Mouse (Mus musculus) MEL (cell line): ENCODE results near the gene Cox8c. TPM values are rescaled to one million over a fixed set of nuclear protein-coding genes. Genes with fewer than 3 reads are reported as not detected.

Experiments
- DNase-seq: peaks from one replicate; pipeline ENCODE4 v3.0.0; 2011; ENCODE audit warnings: low read depth, low spot score
- H3K27ac ChIP-seq: 2 replicates; pipeline ENCODE4 v1.5.1; 2012; ENCODE audit warnings: low read depth, mild to moderate bottlenecking, control low read depth, low read length, moderate library complexity; ENCODE audit not compliant: control insufficient read depth
- H3K27me3 ChIP-seq, 2 experiments: fragments of 150-350 bp in 1 of 2; sonication (generic) in 1 of 2; 2 replicates each; pipeline ENCODE4 v1.6.1; 2012; ENCODE audit warnings: low read length in 2 of 2, mild to moderate bottlenecking in 2 of 2, improper control_type of control experiment in 1 of 2, moderate library complexity in 1 of 2; ENCODE audit not compliant: insufficient read depth in 2 of 2, control insufficient read depth in 1 of 2
- H3K36me3 ChIP-seq, 2 experiments: 2 replicates each; pipeline ENCODE4 v1.6.1; 2012 to 2014; ENCODE audit warnings: low read length in 2 of 2, improper control_type of control experiment in 1 of 2, inconsistent platforms in 1 of 2, mild to moderate bottlenecking in 1 of 2; ENCODE audit not compliant: insufficient read depth in 2 of 2, control insufficient read depth in 1 of 2
- H3K4me1 ChIP-seq, 2 experiments: fragments of 150-350 bp in 1 of 2; sonication (generic) in 1 of 2; 2 replicates each; pipeline ENCODE4 v1.6.1; 2012; ENCODE audit warnings: low read length in 2 of 2, improper control_type of control experiment in 1 of 2, mild to moderate bottlenecking in 1 of 2; ENCODE audit not compliant: insufficient read depth in 2 of 2, control insufficient read depth in 1 of 2
- H3K4me3 ChIP-seq, 2 experiments: fragments of 150-350 bp in 1 of 2; sonication (generic) in 1 of 2; 2 replicates each; pipeline ENCODE4 v1.5.1; 2012; ENCODE audit warnings: low read depth in 2 of 2, low read length in 2 of 2, mild to moderate bottlenecking in 2 of 2, moderate library complexity in 2 of 2, control low read depth in 1 of 2, improper control_type of control experiment in 1 of 2; ENCODE audit not compliant: control insufficient read depth in 1 of 2, insufficient read depth in 1 of 2
- H3K79me2 ChIP-seq: 2 replicates; pipeline ENCODE4 v1.6.1; 2012; ENCODE audit warnings: mild to moderate bottlenecking, low read length, moderate library complexity; ENCODE audit not compliant: control insufficient read depth, poor library complexity, insufficient read depth
- H3K9ac ChIP-seq: 2 replicates; pipeline ENCODE4 v1.6.1; 2012; ENCODE audit warnings: low read depth, mild to moderate bottlenecking, control low read depth, low read length, moderate library complexity; ENCODE audit not compliant: control insufficient read depth, poor library complexity, severe bottlenecking
- H3K9me3 ChIP-seq: fragments of 150-350 bp; sonication (generic); replicated peaks from 2 replicates; pipeline ENCODE4 v1.6.1; 2012; ENCODE audit warnings: mild to moderate bottlenecking, low read length, improper control_type of control experiment, moderate library complexity; ENCODE audit not compliant: insufficient read depth
- BHLHE40 ChIP-seq: IDR thresholded peaks from 2 replicates; pipeline ENCODE4 v1.6.1; 2012; ENCODE audit warnings: low read depth, mild to moderate bottlenecking, inconsistent platforms, low read length, improper control_type of control experiment, borderline replicate concordance
- CHD1 ChIP-seq: IDR thresholded peaks from 2 replicates; pipeline ENCODE4 v1.6.1; 2012; ENCODE audit warnings: low read depth, mild to moderate bottlenecking, inconsistent platforms, low read length, improper control_type of control experiment
- EP300 ChIP-seq, 2 experiments: IDR thresholded peaks; 2 replicates each; pipeline ENCODE4 v1.6.1; 2011; ENCODE audit warnings: improper control_type of control experiment in 2 of 2, low read length in 2 of 2, low read depth in 1 of 2, mild to moderate bottlenecking in 1 of 2
- ETS1 ChIP-seq: IDR thresholded peaks from 2 replicates; pipeline ENCODE4 v1.6.1; 2012; ENCODE audit warnings: low read depth, mild to moderate bottlenecking, inconsistent platforms, low read length, improper control_type of control experiment, moderate library complexity
- GABPA ChIP-seq: IDR thresholded peaks from 2 replicates; pipeline ENCODE4 v1.6.1; 2012; ENCODE audit warnings: low read depth, mild to moderate bottlenecking, inconsistent platforms, low read length, improper control_type of control experiment, moderate library complexity
- JUND ChIP-seq: IDR thresholded peaks from 2 replicates; pipeline ENCODE4 v1.6.1; 2011; ENCODE audit warnings: low read depth, mild to moderate bottlenecking, improper control_type of control experiment, low read length
- KAT2A ChIP-seq: conservative IDR thresholded peaks from 2 replicates; pipeline ENCODE4 v1.6.1; 2012; ENCODE audit warnings: low read depth, low read length, improper control_type of control experiment, inconsistent platforms
- MAFK ChIP-seq: IDR thresholded peaks from 2 replicates; pipeline ENCODE4 v1.6.1; 2011; ENCODE audit warnings: low read depth, mild to moderate bottlenecking, low read length, improper control_type of control experiment, borderline replicate concordance
- MEF2A ChIP-seq: IDR thresholded peaks from 2 replicates; pipeline ENCODE4 v1.6.1; 2014; ENCODE audit warnings: low read depth, mild to moderate bottlenecking, inconsistent platforms, low read length, improper control_type of control experiment; ENCODE audit not compliant: poor library complexity, insufficient replicate concordance, severe bottlenecking; ENCODE audit errors: extremely low read depth
- MXI1 ChIP-seq: IDR thresholded peaks from 2 replicates; pipeline ENCODE4 v1.6.1; 2011; ENCODE audit warnings: mild to moderate bottlenecking, low read depth, low read length, improper control_type of control experiment
- MYB ChIP-seq: IDR thresholded peaks from 2 replicates; pipeline ENCODE4 v1.6.1; 2011; ENCODE audit warnings: mild to moderate bottlenecking, low read depth, low read length, improper control_type of control experiment
- NELFE ChIP-seq: IDR thresholded peaks from 2 replicates; pipeline ENCODE4 v1.6.1; 2011; ENCODE audit warnings: low read depth, low read length, improper control_type of control experiment
- NRF1 ChIP-seq: IDR thresholded peaks from 2 replicates; pipeline ENCODE4 v1.6.1; 2014; ENCODE audit warnings: low read depth, mild to moderate bottlenecking, inconsistent platforms, low read length, improper control_type of control experiment, moderate library complexity; ENCODE audit not compliant: poor library complexity, insufficient read depth, severe bottlenecking
- POLR2AphosphoS2 ChIP-seq: IDR thresholded peaks from 2 replicates; pipeline ENCODE4 v1.6.1; 2011; ENCODE audit warnings: low read length, improper control_type of control experiment
- RCOR1 ChIP-seq: IDR thresholded peaks from 2 replicates; pipeline ENCODE4 v1.6.1; 2012; ENCODE audit warnings: low read depth, mild to moderate bottlenecking, inconsistent platforms, low read length, improper control_type of control experiment
- SMC3 ChIP-seq: IDR thresholded peaks from 2 replicates; pipeline ENCODE4 v1.6.1; 2011; ENCODE audit warnings: low read depth, low read length, improper control_type of control experiment
- TCF12 ChIP-seq: IDR thresholded peaks from 2 replicates; pipeline ENCODE4 v1.6.1; 2014; ENCODE audit warnings: low read depth, mild to moderate bottlenecking, inconsistent platforms, low read length, improper control_type of control experiment, moderate library complexity
- UBTF ChIP-seq: IDR thresholded peaks from 2 replicates; pipeline ENCODE4 v1.6.1; 2012; ENCODE audit warnings: low read depth, mild to moderate bottlenecking, inconsistent platforms, low read length, improper control_type of control experiment, moderate library complexity, borderline replicate concordance; ENCODE audit not compliant: insufficient read depth
- polyA plus RNA-seq, 2 experiments: library from polyadenylated mRNA; stranded (reverse) in 1 of 2; unstranded in 1 of 2; fragments of >175 nt in 1 of 2; fragments of >200 nt in 1 of 2; gene quantifications; 2 replicates each; pipeline versions ENCODE4 v1.2.1 to v1.2.4; 2012; ENCODE audit warnings: low replicate concordance in 2 of 2, low read depth in 1 of 2; ENCODE audit not compliant: insufficient read length in 2 of 2, insufficient read depth in 1 of 2, missing spikeins in 1 of 2
- total RNA-seq: library from RNA; depleted of rRNA; stranded (reverse); fragments of 300-350 nt; gene quantifications from 2 replicates; pipeline ENCODE4 v1.2.3, GENCODE M21; 2012

The Cox8c gene
- total and polyA plus RNA-seq, 3 experiments = not detected

DNA sequence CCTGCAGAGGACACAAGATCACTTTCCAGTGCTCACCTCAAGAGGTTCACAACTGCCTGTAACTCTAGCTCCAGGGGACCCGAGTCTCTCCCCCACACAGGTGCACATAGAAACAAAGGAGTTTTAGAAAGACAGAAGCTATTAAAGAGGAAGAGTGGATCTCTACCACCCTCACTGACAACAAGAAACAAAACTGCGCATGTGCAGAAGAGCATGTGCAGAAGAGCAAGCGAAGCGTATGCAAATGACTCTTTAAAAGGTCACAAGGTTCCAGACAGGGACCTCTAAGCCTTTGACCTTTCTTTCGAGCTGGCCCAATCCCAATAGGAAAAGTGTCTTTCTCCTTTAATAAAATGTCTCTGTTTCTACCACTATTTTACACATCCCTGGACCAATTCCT lies 10.5 kb upstream of the Cox8c start:
- H3K27me3 ChIP-seq = peaks cover 5% of the 10 kb centered on the region in 2 experiments
- no peaks in the 10 kb centered on the region for H3K4me1 ChIP-seq
- no peak for DNase-seq
- no peak overlapping the region for H3K27ac ChIP-seq
- no peak overlapping the region for H3K9ac ChIP-seq
- TF ChIP-seq ETS1 (no peak), SMC3 (no peak), UBTF (no peak), MXI1 (no peak), GABPA (no peak), JUND (no peak), BHLHE40 (no peak), RCOR1 (no peak), MAFK (no peak)
- H3K79me2 ChIP-seq = no peaks in the 10 kb centered on the region
- H3K9me3 ChIP-seq = no peaks in the 10 kb centered on the region
- H3K4me3 ChIP-seq = no peak overlapping the region
- H3K36me3 ChIP-seq = no peaks in the 10 kb centered on the region

DNA sequence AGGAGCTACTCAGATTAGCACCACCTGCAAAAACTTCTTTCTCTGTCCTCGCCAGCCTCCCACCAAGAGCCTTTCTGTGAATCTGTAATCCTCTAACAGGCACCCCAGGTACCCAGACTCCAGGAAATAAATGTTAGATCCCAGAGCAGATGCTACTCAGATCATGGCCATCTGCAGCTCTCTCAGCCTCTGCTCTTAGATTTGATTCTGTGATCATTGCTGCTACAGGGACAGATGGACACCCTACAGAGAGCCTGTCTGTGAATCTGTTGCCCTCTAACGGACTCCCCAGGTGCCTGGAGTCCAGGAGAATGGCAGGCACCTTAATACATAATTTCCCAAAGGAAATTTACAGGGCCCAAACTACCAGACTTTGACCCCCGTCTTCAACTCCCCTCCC lies 9.1 kb downstream of the Cox8c start:
- no peaks in the 10 kb centered on the region for H3K4me1 ChIP-seq
- H3K9ac ChIP-seq = no peak overlapping the region
- no peaks in the 10 kb centered on the region for H3K9me3 ChIP-seq
- no peak overlapping the region for H3K27ac ChIP-seq
- H3K4me3 ChIP-seq = no peak overlapping the region
- no peaks in the 10 kb centered on the region for H3K79me2 ChIP-seq
- peaks cover 0 to 2% of the 10 kb centered on the region in 2 experiments; a peak in 2 of 4 replicates for H3K27me3 ChIP-seq
- H3K36me3 ChIP-seq = no peaks in the 10 kb centered on the region
- no peak for DNase-seq
- TF ChIP-seq KAT2A (no peak), NRF1 (no peak), NELFE (no peak), TCF12 (no peak), MYB (no peak), CHD1 (no peak), EP300 (IDR thresholded peaks at IDR 0.05; ENCODE audit: low read depth in 1 of 2, low read length in 2 of 2) (no peak), MEF2A (no peak), POLR2AphosphoS2 (no peak)
- TF ChIP-seq, all 39 proteins: peak for 0
